Mouse (Mus musculus): ENCODE data around the gene Unc45a. TPM values are rescaled to one million over a fixed set of nuclear protein-coding genes. Genes with fewer than 3 reads are reported as not detected.
"Not testable (repeated sequence)": the region's sequence is repeated elsewhere in the genome, so short reads cannot be mapped to it uniquely, and the experiment has no call there.

The Unc45a gene
- polyA plus RNA-seq, 1 experiment: 12.8 TPM

GRCm38 (mm10) chr7:80324816-80325119, 16.0 kb downstream of the Unc45a start:
- not testable (repeated sequence) for H3K4me3 ChIP-seq (ENCODE audit: insufficient read depth, low read depth, low read length); H3K4me1 ChIP-seq (ENCODE audit: control insufficient read depth, insufficient read depth, insufficient read length, low read length)
- peak overlapping the region; percentile 52 for H3K27ac ChIP-seq (replicated peaks; ENCODE audit: low read depth, low read length)

- Histone ChIP-seq H3K4me1 (ENCODE audit: control insufficient read depth, insufficient read depth, insufficient read length, low read length) (peaks cover 2% of the 10 kb centered on the region; the same call in 1 of the 2 replicates), H3K27ac (replicated peaks; ENCODE audit: low read depth, low read length) (peak within 1 kb of the TSS; percentile 99), H3K4me3 (ENCODE audit: insufficient read depth, low read depth, low read length) (peak within 1 kb of the TSS; percentile 81)
Measured at GRCm38 (mm10) chr7:80324043-80324815, 16.6 kb downstream of the Unc45a start, which contains the start of gene Rccd1. Gene Rccd1, minus strand, starts transcription at chr7:80324454.

DNA sequence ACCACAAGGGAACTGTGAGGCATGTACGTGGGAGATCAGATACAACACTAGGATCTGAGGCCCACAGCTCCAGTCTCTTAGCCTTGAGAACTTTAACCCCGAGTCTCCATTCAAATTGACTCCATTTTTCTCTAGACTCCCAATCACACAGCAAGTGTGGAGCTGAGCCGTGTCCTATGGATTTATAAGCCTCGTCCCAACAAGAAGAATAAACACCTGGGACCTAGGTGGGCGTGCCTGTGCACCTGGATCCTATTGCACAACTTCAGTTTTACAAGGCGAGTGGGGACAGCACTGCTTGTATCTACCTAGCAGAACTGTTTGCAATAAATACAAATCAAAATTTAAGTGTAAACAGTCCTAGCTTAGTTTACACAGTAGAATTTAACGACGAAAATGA, 17.5 kb downstream of the Unc45a start:
- Histone ChIP-seq H3K27ac (replicated peaks; ENCODE audit: low read depth, low read length) (no peak overlapping the region), H3K4me1 (ENCODE audit: control insufficient read depth, insufficient read depth, insufficient read length, low read length) (peaks cover 2% of the 10 kb centered on the region; the same call in 1 of the 2 replicates), H3K4me3 (ENCODE audit: insufficient read depth, low read depth, low read length) (peak overlapping the region; percentile 81)

- Histone ChIP-seq H3K4me1 (ENCODE audit: control insufficient read depth, insufficient read depth, insufficient read length, low read length) (peaks cover 2% of the 10 kb centered on the region; the same call in 1 of the 2 replicates), H3K4me3 (ENCODE audit: insufficient read depth, low read depth, low read length) (no peak overlapping the region), H3K27ac (replicated peaks; ENCODE audit: low read depth, low read length) (no peak overlapping the region)
Measured at GRCm38 (mm10) chr7:80319846-80320496, 20.8 kb downstream of the Unc45a start.

- Histone ChIP-seq H3K4me1 (ENCODE audit: control insufficient read depth, insufficient read depth, insufficient read length, low read length) (peaks cover 2% of the 10 kb centered on the region; the same call in 1 of the 2 replicates), H3K27ac (replicated peaks; ENCODE audit: low read depth, low read length) (no peak overlapping the region), H3K4me3 (ENCODE audit: insufficient read depth, low read depth, low read length) (no peak overlapping the region)
Measured at GRCm38 (mm10) chr7:80318670-80319069, 22.1 kb downstream of the Unc45a start.

GRCm38 (mm10) chr7:80317439-80318115, 23.2 kb downstream of the Unc45a start:
- Histone ChIP-seq H3K4me3 (ENCODE audit: insufficient read depth, low read depth, low read length) (no peak overlapping the region), H3K27ac (replicated peaks; ENCODE audit: low read depth, low read length) (no peak overlapping the region), H3K4me1 (ENCODE audit: control insufficient read depth, insufficient read depth, insufficient read length, low read length) (no peaks in the 10 kb centered on the region)

DNA sequence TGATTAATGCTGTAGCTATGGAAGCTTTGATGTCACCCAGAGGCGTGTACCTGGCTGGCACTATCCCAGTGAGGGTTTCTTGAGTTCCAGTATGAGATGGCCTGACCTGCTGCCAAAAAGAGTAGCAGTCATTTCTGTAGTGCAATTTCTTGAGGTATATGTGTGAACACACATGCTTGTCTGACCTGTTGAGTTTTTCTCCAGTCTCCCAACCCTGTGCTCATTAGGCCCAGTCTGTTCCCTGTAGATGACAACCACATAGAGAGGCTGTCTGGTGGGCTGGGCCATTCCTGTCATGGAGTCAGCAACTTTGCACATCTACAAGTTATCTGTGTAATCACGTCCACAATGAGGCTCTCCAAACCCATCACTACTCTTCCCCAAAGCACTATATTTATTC, 25.1 kb downstream of the Unc45a start:
- H3K27ac ChIP-seq (replicated peaks; ENCODE audit: low read depth, low read length): no peak overlapping the region
- H3K4me1 ChIP-seq (ENCODE audit: control insufficient read depth, insufficient read depth, insufficient read length, low read length): no peaks in the 10 kb centered on the region
- no peak overlapping the region for H3K4me3 ChIP-seq (ENCODE audit: insufficient read depth, low read depth, low read length)

- Histone ChIP-seq H3K27ac (replicated peaks; ENCODE audit: low read depth, low read length) (no peak overlapping the region), H3K4me3 (ENCODE audit: insufficient read depth, low read depth, low read length) (no peak overlapping the region), H3K4me1 (ENCODE audit: control insufficient read depth, insufficient read depth, insufficient read length, low read length) (no peaks in the 10 kb centered on the region)
Measured at GRCm38 (mm10) chr7:80310771-80311170, 30.0 kb downstream of the Unc45a start.

- H3K4me1 ChIP-seq (ENCODE audit: control insufficient read depth, insufficient read depth, insufficient read length, low read length): no peaks in the 10 kb centered on the region
- H3K4me3 ChIP-seq (ENCODE audit: insufficient read depth, low read depth, low read length): no peak overlapping the region
- H3K27ac ChIP-seq (replicated peaks; ENCODE audit: low read depth, low read length): no peak overlapping the region
Measured at GRCm38 (mm10) chr7:80307766-80308165, 33.0 kb downstream of the Unc45a start.

- H3K27ac ChIP-seq (replicated peaks; ENCODE audit: low read depth, low read length): no peak overlapping the region
- no peaks in the 10 kb centered on the region for H3K4me1 ChIP-seq (ENCODE audit: control insufficient read depth, insufficient read depth, insufficient read length, low read length)
- no peak overlapping the region for H3K4me3 ChIP-seq (ENCODE audit: insufficient read depth, low read depth, low read length)
Measured at GRCm38 (mm10) chr7:80301522-80301921, 39.3 kb downstream of the Unc45a start.

DNA sequence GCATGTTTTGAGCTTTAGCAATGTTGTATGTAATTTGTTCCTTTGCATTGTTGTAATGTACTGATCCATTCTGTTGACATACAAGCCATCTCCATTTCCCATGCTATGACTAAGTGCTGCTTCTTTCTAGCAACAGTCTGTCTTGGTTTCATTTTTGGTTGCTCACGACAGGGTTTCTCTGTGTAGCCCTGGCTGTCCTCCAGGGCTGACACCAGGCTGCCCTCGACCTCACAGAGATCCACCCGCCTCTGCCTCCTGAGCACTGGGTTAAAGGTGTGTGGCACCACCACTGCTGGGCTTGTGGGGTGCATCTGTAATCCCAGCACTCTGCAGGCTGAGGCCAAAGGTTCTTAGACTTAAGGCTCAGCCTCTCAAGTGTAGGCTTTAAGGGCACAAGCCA, 41.2 kb downstream of the Unc45a start:
- Histone ChIP-seq H3K27ac (replicated peaks; ENCODE audit: low read depth, low read length) (no peak overlapping the region), H3K4me3 (ENCODE audit: insufficient read depth, low read depth, low read length) (no peak overlapping the region), H3K4me1 (ENCODE audit: control insufficient read depth, insufficient read depth, insufficient read length, low read length) (no peaks in the 10 kb centered on the region)

GRCm38 (mm10) chr7:80298754-80299153, 42.1 kb downstream of the Unc45a start:
- H3K4me3 ChIP-seq (ENCODE audit: insufficient read depth, low read depth, low read length): no peak overlapping the region
- H3K27ac ChIP-seq (replicated peaks; ENCODE audit: low read depth, low read length): no peak overlapping the region
- H3K4me1 ChIP-seq (ENCODE audit: control insufficient read depth, insufficient read depth, insufficient read length, low read length): no peaks in the 10 kb centered on the region

- H3K4me3 ChIP-seq (ENCODE audit: insufficient read depth, low read depth, low read length): no peak overlapping the region
- no peak overlapping the region for H3K27ac ChIP-seq (replicated peaks; ENCODE audit: low read depth, low read length)
- no peaks in the 10 kb centered on the region for H3K4me1 ChIP-seq (ENCODE audit: control insufficient read depth, insufficient read depth, insufficient read length, low read length)
Measured at GRCm38 (mm10) chr7:80297041-80297440, 43.8 kb downstream of the Unc45a start.

DNA sequence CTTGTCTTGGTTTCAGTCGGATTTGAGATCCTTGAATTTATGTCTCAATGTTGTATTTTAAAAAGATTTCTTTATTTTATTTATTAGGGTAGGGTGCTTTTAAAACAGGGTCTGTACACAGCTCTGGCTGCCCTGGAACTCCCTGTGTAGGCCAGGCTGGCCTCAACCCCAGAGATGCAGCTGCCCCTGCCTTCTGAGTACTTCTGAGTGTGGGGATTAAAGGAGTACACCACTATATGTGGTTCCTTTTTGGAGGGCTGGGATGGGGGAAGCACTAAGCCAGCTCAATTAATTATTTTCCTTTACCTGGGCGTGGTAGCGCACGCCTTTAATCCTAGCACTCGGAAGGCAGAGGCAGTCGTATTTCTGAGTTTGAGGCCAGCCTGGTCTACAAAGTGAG, 44.3 kb downstream of the Unc45a start:
- no peak overlapping the region for H3K27ac ChIP-seq (replicated peaks; ENCODE audit: low read depth, low read length)
- no peak overlapping the region for H3K4me3 ChIP-seq (ENCODE audit: insufficient read depth, low read depth, low read length)
- no peaks in the 10 kb centered on the region for H3K4me1 ChIP-seq (ENCODE audit: control insufficient read depth, insufficient read depth, insufficient read length, low read length)

DNA sequence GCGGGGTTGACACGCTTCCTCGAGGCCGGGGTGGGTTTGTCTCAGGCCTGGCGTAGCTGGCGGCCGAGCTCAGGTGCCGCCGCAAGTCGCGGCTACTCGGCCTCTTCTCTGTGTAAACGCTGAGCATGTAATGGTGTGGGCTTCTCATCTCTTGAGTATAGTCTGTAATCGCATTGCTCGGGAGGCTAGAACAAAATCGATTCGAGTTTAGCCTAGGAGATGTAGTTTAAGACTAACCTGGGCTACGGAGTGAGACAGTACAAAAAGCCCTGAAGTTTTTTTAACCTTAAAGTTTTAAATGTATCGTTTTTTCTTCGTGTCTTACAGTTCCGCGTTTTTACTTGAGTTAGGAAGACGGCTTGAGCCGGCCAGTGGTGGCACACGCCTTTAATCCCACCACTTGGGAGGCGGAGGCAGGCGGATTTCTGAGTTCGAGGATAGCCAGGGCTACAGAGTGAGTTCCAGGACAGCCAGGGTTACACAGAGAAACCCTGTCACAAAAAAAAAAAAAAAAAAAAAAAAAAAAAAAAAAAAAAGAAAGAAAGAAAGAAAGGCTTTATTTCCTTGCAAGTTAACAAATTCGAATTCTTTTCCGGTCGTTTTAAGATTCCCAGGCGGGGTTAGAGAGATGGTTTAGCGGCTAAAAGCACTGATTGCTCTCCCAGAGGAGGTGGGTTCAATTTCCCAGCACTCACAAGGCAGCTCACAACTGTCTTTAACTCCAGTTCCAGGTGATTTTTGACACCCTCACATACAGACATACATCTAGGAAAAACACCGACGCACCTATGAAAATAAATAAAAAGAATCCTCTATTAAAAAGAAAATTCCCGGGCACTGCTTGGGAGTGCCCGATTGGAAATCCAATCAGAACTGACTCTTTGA, 45.8 kb downstream of the Unc45a start:
- Histone ChIP-seq H3K4me1 (ENCODE audit: control insufficient read depth, insufficient read depth, insufficient read length, low read length) (no peaks in the 10 kb centered on the region), H3K4me3 (ENCODE audit: insufficient read depth, low read depth, low read length) (peak overlapping the region; percentile 58), H3K27ac (replicated peaks; ENCODE audit: low read depth, low read length) (no peak overlapping the region)

Measured in brown adipose tissue, adult 24 weeks (tissue).